Mouse (Mus musculus) erythroblast, embryonic 14.5 days (primary cell): ENCODE data around the gene Gm29735.

Source experiments
- GATA1 ChIP-seq: IDR thresholded peaks from 2 replicates; pipeline ENCODE4 v1.6.1; 2012; ENCODE audit warnings: low read length, inconsistent platforms, mixed read lengths
- TAL1 ChIP-seq: IDR thresholded peaks from 3 replicates; pipeline ENCODE4 v1.6.1; 2012; ENCODE audit warnings: low read length, inconsistent platforms, mixed read lengths

DNA sequence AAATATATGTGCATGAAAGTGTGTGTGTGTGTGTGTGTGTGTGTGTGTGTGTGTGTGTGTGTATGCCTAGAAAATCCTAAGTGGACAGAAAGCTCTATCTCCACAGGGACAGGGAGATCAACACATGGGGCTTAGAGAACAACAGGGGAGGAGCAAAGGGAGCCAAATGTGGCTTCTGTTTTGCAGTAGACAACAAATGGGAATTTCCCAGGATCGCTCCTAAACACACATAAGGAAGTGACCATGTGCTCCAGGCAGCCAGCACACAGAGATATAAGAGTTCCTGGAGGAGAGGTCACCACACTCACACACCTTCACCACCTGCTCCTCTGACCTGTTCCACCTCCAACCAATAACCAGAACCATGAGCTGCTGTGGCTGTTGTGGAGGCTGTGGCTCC lies 44.2 kb upstream of the Gm29735 start, which contains the start of gene Krtap5-3:
- TF ChIP-seq GATA1 (no peak), TAL1 (no peak)
